Mouse (Mus musculus) natural killer cell, adult 2 months (primary cell): ENCODE data around the gene Clptm1.

Source experiments
- DNase-seq, 2 experiments: peaks; one replicate each; pipeline ENCODE4 v3.0.0; 2022; ENCODE audit warnings: low spot score in 2 of 2

The Clptm1 gene

GRCm38 (mm10) chr7:19664455-19664954 is 328 bp downstream of the Clptm1 start:
- no peak for DNase-seq

DNA sequence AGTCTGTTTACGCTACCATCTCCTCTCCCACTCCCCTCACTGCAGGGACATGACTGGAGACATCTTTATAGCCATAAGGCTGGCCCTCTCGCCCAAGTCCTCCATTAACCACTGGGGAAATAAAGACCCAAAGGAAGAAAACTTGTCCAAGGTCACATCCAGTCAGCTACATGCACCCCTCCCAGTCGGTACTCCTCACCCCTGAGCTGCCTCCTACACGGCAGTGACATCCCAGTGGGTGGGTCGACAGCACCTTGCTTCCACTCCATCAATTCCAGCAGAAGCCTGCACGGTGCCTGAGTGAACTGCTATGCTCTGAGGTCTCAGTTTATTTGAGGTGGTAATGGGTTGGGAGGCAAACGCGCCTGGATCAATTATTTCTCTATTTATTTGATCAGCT is 893 bp downstream of the Clptm1 start:
- no peak for DNase-seq

DNA sequence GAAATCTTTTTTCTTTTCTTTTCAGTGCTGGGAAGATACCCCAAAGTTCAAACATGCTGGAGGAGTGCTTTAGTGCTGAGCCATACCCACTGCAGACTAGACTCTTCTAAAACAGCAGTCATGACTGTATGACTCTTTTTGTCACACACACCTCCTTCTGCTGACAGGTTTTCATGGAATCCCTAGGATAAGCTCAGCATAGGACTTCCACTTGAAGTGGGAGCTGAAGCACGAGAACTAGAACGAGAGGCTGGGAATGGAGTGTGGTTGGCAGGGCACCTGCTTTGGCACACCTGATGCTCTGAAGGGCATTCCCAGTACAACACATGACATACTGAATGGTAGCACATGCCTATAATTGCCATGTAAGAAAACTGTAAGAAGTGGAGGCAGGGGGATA is 12.2 kb downstream of the Clptm1 start:
- no peak for DNase-seq

DNA sequence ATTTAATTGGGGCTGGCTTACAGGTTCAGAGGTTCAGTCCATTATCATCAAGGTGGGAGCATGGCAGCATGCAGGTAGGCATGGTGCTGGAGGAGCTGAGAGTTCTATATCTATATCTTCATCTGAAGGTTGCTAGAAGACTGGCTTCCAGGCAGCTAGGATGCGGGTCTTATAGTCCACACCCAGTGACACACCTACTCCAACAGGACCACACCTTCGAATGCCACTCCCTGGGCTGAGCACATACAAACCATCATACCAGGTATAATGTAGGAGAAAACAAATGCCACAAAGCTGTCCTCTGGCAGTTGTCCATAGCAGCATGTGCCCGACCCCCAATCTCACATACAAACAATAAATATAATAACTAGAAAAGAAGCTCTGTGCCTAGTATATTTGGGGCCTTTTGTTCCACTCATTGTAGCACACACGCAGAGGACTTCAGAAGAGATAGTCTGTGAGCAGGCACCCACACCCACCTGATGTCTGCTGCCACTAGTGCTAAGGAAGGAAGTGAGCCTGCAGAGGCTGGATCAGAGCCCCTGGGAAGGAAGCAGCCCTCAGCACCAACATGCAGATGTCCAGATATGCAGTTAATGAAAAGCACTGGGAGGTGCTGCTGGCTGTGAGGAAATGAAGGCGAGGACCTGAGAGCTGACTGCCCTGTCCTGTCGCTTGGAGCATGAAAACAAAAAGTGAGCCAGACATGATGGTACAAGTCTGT is 13.6 kb downstream of the Clptm1 start:
- no peak for DNase-seq

GRCm38 (mm10) chr7:19641223-19641622 is 23.6 kb downstream of the Clptm1 start:
- DNase-seq, result no peak

- DNase-seq, result no peak
These were observed 29.6 kb downstream of the Clptm1 start for GRCm38 (mm10) chr7:19635074-19635827.

DNA sequence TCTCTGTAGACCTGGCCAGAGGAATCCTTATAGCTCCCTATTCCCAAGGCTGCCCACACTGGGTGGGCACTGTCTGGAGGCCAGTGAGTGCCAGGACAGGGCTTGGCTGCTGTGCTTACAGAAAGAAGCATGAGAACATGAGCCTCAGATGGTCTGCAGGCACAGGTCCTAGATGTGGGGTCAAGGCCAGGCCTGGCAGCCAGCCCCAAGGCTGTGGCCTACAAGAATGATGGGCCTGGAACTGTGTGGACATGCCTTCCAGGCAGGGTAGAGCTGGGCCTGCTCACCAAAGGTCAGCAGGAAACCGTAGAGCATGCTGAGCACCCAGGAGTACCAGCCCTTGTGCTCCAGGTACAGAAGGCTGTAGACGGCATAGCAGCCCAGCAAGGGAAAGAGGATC is 30.2 kb downstream of the Clptm1 start:
- no peak for DNase-seq

GRCm38 (mm10) chr7:19633855-19634254 is 31.0 kb downstream of the Clptm1 start:
- DNase-seq, result no peak

- no peak for DNase-seq
These were observed 31.6 kb downstream of the Clptm1 start for GRCm38 (mm10) chr7:19633197-19633596.

- no peak for DNase-seq
These were observed 32.1 kb downstream of the Clptm1 start for GRCm38 (mm10) chr7:19632720-19633119.

DNA sequence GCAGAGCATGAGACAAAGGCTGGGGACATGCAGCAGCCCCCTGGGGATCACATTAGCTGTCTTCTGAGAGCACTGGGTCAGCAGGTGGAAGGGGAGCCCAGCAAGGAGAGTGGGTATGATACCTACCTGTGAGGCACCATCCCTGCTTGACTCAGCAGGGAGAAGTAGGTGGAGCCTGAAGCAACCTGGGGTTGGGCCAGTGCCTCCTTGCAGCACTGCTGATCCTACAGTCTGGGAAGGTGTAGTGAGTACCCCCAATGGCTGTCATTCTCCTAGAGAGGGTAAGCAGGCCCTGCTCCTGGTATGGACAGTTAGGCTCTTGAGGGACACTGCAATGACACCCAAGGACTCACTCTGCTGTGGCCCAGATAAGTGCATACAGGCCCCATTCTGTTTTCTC is 32.6 kb downstream of the Clptm1 start:
- DNase-seq, result no peak

DNA sequence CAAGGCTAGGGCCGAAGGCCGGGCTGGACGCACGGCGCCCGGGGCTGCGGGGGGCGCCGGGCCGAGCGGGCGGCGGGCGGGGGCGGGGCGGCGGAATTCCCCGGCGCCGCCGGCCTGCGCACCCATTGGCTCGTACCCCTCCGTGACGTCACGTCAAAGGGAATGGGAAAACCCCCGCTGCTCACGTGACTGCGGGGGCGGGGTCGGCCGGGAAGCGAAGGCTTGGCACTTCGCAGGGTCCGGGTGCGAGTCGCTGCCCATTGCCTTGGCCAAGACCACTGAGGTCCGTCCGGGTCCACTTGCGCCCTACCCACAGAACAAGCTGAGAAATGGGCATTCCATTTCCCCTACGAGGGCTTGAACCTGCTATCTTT is 35.5 kb downstream of the Clptm1 start, which contains the start of gene Relb:
TSS of gene Relb (minus strand) at position 78 of the 374 bp plus-strand sequence.
- peak; percentile 95 for DNase-seq

GRCm38 (mm10) chr7:19628536-19629360 is 36.1 kb downstream of the Clptm1 start:
- DNase-seq, result peak; percentile 98

- no peak for DNase-seq
These were observed 36.7 kb downstream of the Clptm1 start for GRCm38 (mm10) chr7:19628192-19628535.

DNA sequence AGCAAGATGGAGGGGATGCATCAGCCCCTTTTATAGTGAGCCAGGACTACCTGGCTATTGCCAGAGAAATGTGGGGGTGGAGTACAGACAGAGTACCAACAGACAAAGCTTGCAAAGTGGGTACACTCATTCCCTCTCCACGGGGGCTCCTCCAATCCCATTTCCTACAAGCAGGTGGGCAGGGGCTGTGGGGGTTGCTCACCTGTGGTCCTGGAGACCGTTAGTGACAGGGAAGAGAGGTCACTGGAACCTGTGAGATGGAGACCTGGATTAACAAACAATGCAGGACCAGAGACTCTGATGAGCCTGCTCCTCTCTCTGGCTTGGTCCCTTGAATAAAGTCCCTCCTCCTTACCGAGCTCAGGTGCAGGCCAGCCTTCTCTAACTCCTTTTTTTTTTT is 37.1 kb downstream of the Clptm1 start:
- DNase-seq, result no peak

- no peak for DNase-seq
These were observed 41.4 kb downstream of the Clptm1 start for GRCm38 (mm10) chr7:19623433-19623832.

GRCm38 (mm10) chr7:19622241-19622640 is 42.6 kb downstream of the Clptm1 start:
- DNase-seq, result no peak

GRCm38 (mm10) chr7:19620811-19621210 is 44.0 kb downstream of the Clptm1 start:
- no peak for DNase-seq

DNA sequence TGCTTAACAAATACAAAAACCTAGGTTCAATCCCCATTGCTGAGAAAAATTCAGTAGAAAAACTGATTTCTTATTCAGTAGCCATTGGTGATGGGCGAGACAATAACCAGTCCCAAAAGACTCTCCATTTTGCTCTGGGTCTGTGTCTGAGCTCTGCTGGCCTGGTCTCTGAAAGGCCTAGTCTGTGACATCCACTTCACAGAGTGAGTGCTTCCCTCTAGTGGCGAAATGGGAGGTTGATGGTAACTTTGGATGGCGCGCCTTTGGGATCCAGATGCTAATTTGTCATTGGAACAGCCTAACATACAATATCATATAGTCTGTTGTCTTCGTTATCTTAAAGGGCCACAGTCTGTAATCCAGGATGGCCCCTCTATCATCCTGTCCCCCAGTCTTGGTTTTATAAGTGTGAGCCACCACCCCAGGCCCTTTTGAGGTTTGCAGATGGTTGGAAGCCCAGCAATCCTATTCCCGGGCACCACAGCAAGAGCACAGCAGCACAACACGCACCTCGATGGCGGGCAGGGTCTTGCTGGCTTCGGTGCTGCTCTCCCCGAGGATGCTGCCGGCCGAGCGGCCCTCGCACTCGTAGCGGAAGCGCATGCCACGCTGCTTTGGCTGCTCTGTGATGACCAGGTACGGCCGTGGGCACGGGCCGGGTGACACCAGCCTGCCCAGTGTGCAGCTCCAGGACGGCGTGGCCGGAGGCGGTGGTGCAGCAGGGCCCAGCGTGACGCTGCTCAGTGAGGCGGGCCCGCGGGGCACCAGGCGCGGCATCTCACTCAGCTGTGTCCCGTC is 45.6 kb downstream of the Clptm1 start:
- DNase-seq, result peak; percentile 61 to 74

DNA sequence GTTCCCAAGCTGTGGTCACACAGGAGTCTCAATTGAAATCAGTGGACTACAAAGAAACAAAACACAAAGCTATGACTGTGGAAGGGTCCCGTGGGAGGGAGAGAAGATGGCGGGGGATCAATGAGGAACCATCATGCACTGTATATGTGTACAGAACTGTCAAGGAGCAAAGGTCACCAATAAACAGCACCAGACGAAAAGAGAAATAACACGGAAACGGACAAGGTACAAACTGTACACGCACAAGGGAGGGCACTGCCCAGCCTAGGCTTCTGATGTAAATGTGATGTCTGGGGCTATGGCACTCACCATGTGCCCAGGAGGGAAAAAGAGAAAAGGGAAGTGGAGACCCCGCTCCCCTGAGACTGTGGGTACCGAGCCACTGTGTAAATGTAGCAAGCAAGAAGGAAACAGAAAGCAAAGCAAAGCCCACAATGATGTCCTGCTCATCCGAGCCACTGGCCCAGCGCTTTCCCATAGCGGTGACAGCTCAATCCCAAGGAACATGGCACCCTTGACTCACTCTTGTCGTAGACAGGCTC is 49.7 kb downstream of the Clptm1 start:
- DNase-seq, result peak in 1 of 2 experiments; percentile 64

- DNase-seq, result no peak
These were observed 53.9 kb downstream of the Clptm1 start for GRCm38 (mm10) chr7:19610969-19611368.
